Mouse (Mus musculus) gastrocnemius, postnatal 4 days (tissue): ENCODE results near the gene Rbms2. TPM values are rescaled to one million over a fixed set of nuclear protein-coding genes. Genes with fewer than 3 reads are reported as not detected.

ENCODE experiments used
- DNase-seq, 2 experiments: peaks; one replicate each; pipeline ENCODE4 v3.0.0; 2021 to 2022; ENCODE audit warnings: low spot score in 2 of 2, mixed read lengths in 2 of 2
- total RNA-seq, 2 experiments: library from RNA; stranded (reverse); gene quantifications; 2 replicates each; pipeline ENCODE4 v1.2.3; 2021

The Rbms2 gene
- total RNA-seq, 2 experiments from 2014 or later = 83.8 to 85.3 TPM

GRCm38 (mm10) chr10:128142165-128142564 is 37.9 kb downstream of the Rbms2 start:
- no peak for DNase-seq

DNA sequence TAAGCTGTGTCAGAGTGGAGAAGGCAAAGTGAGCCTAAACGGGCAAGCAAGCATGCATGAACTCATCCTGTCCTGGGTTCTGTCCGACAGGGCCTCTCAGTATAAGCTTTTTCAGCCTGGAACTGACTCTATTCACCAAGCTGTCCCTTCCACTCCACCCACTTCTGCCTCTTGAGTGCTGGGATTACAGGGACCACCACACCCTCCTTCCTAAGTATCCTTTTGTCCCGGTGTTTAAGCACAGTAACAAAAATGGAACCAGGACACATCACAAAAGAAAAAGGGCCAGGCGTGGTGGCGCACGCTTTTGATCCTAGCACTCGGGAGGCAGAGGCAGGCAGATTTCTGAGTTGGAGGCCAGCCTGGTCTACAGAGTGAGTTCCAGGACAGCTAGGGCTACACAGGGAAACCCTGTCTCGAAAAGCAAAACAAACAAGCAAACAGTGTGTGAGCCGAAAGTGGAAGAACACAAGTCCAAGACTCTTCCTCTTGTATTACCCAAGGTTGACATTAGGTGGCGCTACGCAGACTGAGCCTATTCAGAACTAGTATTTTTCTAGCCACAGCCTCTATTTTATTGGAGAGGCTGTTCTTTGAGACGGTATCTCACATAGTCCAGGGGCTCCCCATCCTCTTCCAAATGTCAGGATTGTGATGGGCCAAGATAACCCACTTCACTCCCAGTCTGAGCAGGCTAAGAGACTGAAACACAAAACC is 39.7 kb downstream of the Rbms2 start:
- peak in 1 of 2 experiments; percentile 52 for DNase-seq

DNA sequence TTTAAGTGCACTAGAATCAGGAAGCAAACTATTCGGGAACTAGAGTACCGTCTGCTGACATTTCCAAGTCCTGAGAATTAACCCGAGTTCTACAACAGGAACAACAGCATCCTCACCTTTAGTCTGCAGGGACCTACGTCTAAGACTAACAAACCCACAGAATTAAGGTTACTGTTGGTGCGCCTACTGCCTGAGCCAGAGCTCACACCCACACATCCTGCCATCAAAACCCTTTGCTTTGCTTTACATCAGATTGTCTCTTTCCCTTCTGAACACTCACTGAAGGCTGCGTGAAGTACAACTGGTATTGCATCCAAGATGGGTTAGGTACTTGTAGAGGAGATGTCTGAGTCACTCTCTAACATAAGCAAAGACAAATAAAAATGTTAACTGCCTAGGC is 44.7 kb downstream of the Rbms2 start:
- DNase-seq = no peak

- no peak for DNase-seq
Measured at GRCm38 (mm10) chr10:128133650-128134332, 46.3 kb downstream of the Rbms2 start.

GRCm38 (mm10) chr10:128131812-128132211 is 48.3 kb downstream of the Rbms2 start:
- DNase-seq = no peak

DNA sequence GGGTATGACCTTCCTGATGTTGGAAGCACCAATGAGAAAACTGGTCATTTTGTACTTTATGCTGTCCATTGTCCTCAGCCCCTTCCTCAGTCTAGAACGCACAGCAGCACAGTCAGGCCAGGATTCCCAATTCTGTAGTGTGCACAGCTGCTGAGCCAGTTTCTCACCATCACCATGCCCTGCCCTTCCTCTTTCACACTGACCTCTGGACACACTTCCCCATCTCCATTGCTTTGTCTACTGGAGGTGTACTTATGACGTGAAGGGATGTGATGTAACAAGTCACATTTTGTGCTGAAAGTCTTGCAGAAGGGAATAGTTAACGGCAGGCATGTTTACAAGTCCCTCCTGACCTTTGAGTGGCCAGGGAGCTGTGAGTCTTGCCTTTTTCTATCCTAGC is 48.8 kb downstream of the Rbms2 start:
- DNase-seq = no peak

GRCm38 (mm10) chr10:128128143-128128542 is 52.0 kb downstream of the Rbms2 start:
- no peak for DNase-seq

GRCm38 (mm10) chr10:128127497-128127896 is 52.6 kb downstream of the Rbms2 start:
- DNase-seq = no peak

GRCm38 (mm10) chr10:128125951-128126350 is 54.1 kb downstream of the Rbms2 start:
- no peak for DNase-seq

DNA sequence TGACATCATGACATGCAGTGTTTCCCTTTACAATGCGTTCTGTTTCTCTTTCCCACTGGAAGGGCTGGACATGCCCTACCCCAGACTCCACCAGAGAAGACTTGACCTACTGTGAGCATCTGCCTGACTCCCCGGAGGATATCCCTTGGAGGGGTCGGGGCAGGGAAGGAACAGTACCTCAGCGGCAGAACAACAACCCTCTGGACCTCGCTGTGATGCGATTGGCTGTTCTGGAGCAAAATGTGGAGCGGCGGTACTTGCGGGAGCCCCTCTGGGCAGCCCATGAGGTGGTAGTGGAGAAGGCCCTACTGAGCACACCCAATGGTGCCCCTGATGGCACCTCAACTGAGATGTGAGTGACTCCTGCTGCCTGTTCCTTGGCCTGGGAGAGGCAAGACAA is 55.3 kb downstream of the Rbms2 start:
- DNase-seq = no peak

- no peak for DNase-seq
Measured at GRCm38 (mm10) chr10:128123833-128124232, 56.3 kb downstream of the Rbms2 start.

DNA sequence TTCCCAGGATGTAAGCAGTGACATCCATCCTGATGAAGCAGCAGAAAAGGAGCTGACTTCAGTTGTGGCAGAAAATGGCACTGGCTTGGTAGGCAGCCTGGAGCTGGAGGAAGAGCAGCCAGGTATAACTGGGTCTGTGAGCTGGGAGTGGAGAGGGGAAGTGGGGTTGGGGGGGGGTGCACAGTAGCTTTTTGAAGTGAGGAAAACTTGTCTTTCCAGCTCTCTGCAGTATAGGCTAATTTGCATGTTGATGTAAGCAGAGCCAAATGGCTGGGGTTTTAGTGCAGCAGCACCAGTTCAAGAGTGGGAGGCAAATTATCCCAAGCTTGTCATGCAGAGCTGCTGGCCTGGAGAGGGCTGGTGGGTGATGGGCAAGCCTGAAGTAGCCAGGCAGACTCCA is 68.9 kb downstream of the Rbms2 start:
- DNase-seq = no peak

GRCm38 (mm10) chr10:128110103-128110761 is 69.9 kb downstream of the Rbms2 start:
- no peak for DNase-seq

DNA sequence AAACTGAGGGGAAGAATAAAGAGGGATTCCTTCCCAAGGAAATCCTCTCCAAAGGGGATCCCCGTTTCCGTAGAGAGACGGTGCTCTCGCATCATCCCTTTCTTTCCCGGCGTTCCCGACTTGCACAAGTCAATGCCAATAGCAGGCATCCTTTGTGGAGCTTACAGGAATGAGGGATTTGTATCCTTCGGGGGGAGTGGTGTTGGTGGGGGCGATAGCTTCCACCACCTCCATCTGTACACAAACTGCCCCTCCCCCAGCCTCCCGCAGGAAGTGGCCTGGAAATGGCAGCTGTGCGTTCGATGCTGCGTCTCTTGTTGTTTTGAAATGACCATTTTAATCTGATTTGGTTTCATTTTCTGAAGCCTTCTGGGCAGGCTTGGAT is 82.5 kb downstream of the Rbms2 start:
- DNase-seq = peak in 1 of 2 experiments; percentile 62

DNA sequence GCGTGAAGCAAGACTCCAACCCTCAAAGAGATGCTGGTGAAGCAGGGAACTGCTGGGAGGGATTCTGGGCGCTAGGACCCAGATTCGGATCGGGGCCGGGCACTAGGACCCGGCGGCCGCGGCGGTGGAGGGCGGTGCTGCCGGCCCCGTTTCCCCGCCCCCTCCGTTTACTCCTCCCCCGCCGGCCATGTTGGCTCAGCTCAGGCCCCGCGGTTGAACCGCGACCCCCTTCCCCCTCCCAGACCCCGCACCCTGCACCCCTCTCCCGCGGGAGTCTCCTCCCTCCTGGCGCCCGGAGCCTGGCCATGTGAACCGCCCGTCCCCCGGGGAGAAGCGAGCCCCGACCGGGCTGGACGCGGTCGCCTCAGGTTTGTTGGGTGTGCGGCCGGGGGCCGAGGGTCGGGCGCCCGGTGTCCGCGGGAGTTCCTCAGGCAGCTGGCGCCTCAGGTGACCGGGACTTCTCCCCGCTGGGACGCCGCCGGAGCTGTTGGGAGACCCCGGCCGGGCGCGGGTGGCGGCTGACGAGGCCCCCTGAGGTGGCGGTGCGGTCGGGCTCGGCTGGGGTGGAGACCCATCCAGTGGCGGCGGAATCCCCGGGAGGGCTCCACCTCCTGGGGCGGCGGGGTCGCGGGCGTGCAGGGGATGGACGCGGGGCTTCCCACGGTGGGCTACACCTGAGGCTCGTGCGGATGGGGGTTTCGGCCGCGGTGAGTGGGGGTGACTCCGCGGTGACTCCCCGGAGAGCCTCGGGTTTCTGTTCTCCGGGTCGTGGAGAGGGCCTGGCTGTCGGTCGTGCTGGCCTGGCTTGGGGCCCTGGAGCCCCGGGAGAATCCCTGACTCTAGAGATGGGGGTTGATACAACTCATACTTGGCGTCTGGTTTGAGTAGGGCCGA is 83.2 kb downstream of the Rbms2 start:
- peak; percentile 76 to 87 for DNase-seq

DNA sequence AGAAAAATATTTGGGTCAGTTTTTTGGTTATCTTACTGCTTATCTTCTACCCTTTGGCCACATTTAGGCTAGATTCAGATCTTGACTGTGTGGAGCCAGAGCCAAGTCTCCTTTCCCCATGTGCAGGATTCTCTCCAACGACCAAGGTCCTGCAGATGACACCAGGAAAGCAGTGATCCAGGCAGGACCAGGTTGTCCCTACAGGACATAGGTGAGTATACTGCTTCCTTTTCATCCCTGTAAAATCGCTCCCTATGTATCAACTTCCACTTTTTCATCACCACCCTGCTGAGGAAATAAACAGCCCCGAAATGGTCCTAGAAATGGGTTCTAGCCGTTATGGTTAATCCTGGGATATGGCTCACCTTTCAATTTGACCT is 83.8 kb downstream of the Rbms2 start:
- no peak for DNase-seq

GRCm38 (mm10) chr10:128095003-128095636 is 85.0 kb downstream of the Rbms2 start:
- DNase-seq = no peak

DNA sequence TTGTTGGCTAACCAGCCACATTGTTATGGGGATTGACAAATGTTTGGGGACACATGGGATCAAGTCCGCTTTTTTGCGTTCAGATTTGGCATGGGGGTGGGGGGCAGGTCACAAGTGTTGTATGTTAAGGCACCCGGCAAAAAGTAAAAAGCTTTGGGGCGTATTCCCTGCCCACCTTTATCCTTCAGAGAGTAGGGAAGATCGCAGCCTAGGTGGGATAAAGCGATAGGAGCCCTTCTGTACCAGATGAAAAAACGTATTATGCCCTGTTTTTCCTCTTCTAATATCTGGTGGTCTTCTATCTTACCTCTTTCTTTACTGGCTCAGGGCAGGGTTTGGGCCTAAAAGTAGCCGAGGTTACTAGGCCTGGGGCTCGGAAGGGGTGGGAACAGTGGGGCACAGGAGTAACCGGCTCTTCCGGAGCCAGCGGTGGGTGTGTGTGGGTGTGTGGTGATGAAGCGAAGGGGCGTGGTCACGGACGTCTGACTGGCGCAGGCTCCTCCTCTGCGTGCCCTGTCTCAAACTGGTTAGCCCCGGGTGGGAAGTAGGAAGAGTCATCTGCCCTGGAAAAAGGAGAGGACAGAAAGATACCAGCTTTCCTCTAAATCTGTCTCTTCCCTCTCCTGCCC is 85.6 kb downstream of the Rbms2 start:
- DNase-seq = peak in 1 of 2 experiments; percentile 81

GRCm38 (mm10) chr10:128093496-128094294 is 86.4 kb downstream of the Rbms2 start:
- DNase-seq = no peak
